Mouse (Mus musculus) kidney, adult 2 months (tissue): ENCODE results near the gene Dnmt1. TPM values are rescaled to one million over a fixed set of nuclear protein-coding genes. Genes with fewer than 3 reads are reported as not detected.

Experiments
- DNase-seq: peaks from one replicate; pipeline ENCODE4 v3.0.0; 2021
- H3K27ac ChIP-seq: fragments of 200-500 bp; 2 replicates; pipeline ENCODE4 v1.5.1; 2012; ENCODE audit warnings: low read depth, low read length, control low read depth, inconsistent platforms; ENCODE audit not compliant: insufficient read depth
- H3K27me3 ChIP-seq: fragments of 200-500 bp; replicated peaks from 2 replicates; pipeline ENCODE4 v1.6.1; 2012; ENCODE audit warnings: mild to moderate bottlenecking, moderate library complexity, low read length, inconsistent platforms; ENCODE audit not compliant: control insufficient read depth, insufficient read depth
- H3K36me3 ChIP-seq: fragments of 200-500 bp; 2 replicates; pipeline ENCODE4 v1.6.1; 2012; ENCODE audit warnings: mild to moderate bottlenecking, moderate library complexity, low read length, inconsistent platforms; ENCODE audit not compliant: control insufficient read depth, insufficient read depth
- H3K4me1 ChIP-seq: fragments of 200-500 bp; 2 replicates; pipeline ENCODE4 v1.6.1; 2011; ENCODE audit warnings: low read length; ENCODE audit not compliant: control insufficient read depth, insufficient read depth
- H3K4me3 ChIP-seq: fragments of 200-500 bp; 2 replicates; pipeline ENCODE4 v1.5.1; 2011; ENCODE audit warnings: mild to moderate bottlenecking, low read depth, low read length, control low read depth; ENCODE audit not compliant: insufficient read depth
- CTCF ChIP-seq: fragments of 200-500 bp; conservative IDR thresholded peaks from 2 replicates; pipeline ENCODE4 v1.5.1; 2011; ENCODE audit warnings: low read depth, mild to moderate bottlenecking, control low read depth, low read length, moderate library complexity, mixed read lengths; ENCODE audit not compliant: insufficient read depth, insufficient read length
- POLR2A ChIP-seq: fragments of 200-500 bp; IDR thresholded peaks from one replicate; pipeline ENCODE4 v1.6.1; 2011; ENCODE audit warnings: low read depth, low read length, control low read depth
- WGBS: fragments of 180-500 bp; shearing (Covaris S2); methylation state at CpG from one replicate; pipeline ENCODE4 v1.1.7; 2018; 5-methylcytosine and 5-hydroxymethylcytosine counted together
- polyA plus RNA-seq: library from polyadenylated mRNA; depleted of rRNA; stranded (reverse); fragments of >200 nt; gene quantifications from 2 replicates; pipeline ENCODE4 v1.2.3, GENCODE M21; 2012

The Dnmt1 gene
- polyA plus RNA-seq, 1 experiment = 12.5 TPM

DNA sequence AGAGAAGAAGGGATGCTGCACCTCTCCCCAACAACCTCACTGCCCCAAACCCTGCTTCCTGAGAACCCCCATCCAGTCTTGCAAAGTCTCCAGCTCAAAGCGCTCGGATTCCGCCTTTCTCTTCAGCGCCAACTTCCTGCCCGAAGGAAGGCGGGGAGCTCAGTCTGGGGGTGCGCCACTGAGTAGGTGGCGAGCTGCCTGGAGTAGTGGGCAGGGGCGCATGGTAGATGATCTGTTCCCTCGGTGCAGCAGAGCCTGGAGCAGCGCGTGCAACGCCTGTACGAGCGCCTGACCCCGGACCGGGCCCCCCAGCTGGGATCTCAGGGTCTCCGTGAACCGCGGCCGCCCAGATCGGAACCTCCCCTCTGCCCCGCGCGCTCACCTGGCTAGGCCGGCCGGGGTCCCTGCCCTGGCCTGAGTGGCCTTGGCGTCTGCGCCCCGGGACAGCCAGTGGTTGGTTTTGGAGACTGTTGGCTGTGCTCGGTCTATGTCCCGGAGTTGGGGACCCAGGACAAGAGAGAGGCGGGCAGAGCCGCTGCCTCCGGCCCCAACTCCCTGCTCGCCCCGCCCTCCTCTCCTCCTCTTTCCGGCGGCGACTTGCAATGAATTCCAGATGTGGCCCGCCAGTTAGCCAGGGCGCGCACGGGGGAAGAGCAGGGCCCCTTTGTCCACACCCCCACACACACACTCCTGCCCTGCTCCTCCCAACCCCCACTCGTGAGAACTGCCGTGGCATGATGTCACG, 16.7 kb upstream of the Dnmt1 start, which contains the start of gene S1pr2:
Gene S1pr2 (minus strand): TSS at position 566 of the 745 bp plus-strand sequence.
- H3K4me1 ChIP-seq = no peaks in the 10 kb centered on the region
- under 1% methylated on average over 45 of the region's 47 CpGs for WGBS
- DNase-seq = peak; percentile 84

DNA sequence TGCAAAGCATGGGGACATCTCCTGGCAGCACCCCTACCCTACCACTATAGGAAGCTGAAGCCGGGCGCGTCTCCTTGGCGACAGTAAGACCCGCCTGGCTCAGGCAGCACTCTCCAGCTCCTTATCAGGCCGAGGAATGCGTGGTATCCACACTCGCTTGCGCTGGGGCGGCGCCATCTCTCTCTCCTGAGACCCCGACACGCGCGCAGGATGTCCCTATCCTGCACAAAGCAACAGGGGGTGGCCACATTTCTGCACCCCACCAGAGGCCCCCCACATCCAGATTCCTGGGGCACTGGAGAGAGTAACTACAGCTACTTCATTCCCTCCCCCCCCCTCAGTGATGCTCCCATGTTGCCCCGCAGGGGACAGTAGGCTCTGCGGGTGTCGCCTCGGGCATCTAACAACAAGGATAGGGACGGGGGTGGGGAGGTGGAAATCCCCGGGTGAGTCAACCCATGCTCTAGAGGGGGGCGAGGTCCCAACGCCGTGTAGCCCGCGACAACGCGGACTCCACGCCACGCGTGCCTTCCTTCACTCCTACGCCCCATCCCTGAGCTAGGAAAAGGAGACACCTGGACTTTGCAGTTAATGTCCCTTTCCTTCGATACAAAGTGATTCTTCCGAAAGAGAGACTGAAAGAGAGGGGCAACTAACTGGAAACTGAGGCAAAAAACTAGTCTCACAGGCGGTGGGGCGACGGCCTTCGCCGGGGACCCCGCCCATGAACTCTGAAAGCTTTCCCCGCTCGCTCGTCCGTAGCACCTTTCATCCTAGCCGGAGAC, 15.9 kb upstream of the Dnmt1 start:
- peak overlapping the region; percentile 66 for H3K4me3 ChIP-seq
- H3K36me3 ChIP-seq = no peaks in the 10 kb centered on the region
- WGBS = 6% methylated on average over 45 of the region's 45 CpGs
- H3K27ac ChIP-seq = no peak overlapping the region
- no peaks in the 10 kb centered on the region for H3K27me3 ChIP-seq
- peak; percentile 38 for DNase-seq
- TF ChIP-seq POLR2A (no peak), CTCF (no peak)
- H3K4me1 ChIP-seq = no peaks in the 10 kb centered on the region

More for the DNA sequence above, 16.7 kb upstream of the Dnmt1 start, which contains the start of gene S1pr2:
- TF ChIP-seq POLR2A (no peak), CTCF (no peak)
- H3K4me3 ChIP-seq = peak within 1 kb of the TSS; percentile 66
- H3K27ac ChIP-seq = 0 out of 2 replicates have a peak within 1 kb of the TSS, but pooled peaks have one; percentile 24
- H3K27me3 ChIP-seq = no peaks in the 10 kb centered on the region
- no peaks in the 10 kb centered on the region for H3K36me3 ChIP-seq

DNA sequence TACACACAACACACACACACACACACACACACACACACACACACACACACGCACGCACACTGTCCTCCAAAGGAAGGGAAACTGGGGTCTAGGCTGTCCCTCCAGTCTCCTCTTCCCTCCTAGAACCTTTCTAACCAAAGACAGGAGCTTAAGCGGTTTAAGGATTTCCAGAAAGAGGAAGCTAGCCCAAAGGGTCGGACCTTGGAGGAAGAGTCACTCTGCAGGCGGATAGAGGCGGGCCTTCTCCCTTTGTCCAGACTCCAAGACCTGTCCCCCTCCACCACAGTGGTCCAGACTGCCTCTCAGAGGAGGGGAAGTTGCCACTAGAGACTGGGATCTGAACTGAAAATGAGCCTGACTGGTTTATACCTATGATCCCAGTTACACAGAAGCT, 14.0 kb upstream of the Dnmt1 start:
- 52% methylated on average over 6 of the region's 6 CpGs for WGBS
- Histone ChIP-seq H3K36me3 (no peaks in the 10 kb centered on the region), H3K4me3 (peak overlapping the region; percentile 7; the same call in 1 of the 2 replicates), H3K27ac (peak overlapping the region; percentile 43), H3K27me3 (no peaks in the 10 kb centered on the region), H3K4me1 (no peaks in the 10 kb centered on the region)
- TF ChIP-seq POLR2A (no peak), CTCF (no peak)
- DNase-seq = peak; percentile 37

DNA sequence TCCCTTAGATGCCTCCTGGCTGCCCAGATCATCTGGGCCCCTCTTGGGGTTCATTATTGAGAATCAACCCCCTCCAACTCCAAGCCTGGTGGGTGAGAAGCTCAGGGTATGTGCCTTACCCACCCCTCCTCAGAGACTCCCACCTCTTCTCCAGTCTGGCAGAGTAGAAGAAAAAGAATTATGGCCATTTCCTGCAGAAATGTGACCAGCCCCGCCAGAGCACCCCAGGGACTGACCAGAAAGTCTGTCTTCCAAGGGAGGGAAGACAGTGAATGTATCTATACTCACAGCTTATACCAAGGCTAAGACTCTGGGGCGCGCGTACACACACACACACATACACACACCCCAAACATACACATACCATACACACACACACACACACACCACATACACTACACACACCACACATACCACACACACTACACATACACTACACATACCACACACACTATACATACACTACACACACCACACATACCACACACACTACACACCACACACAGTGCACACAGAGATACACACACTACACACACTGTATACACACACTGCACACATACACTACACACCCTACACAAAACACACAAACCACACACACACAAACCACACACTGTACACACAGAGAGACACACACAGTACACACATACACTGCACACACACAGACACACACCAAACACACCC, 13.5 kb upstream of the Dnmt1 start:
- H3K27ac ChIP-seq = peak overlapping the region; percentile 43

DNA sequence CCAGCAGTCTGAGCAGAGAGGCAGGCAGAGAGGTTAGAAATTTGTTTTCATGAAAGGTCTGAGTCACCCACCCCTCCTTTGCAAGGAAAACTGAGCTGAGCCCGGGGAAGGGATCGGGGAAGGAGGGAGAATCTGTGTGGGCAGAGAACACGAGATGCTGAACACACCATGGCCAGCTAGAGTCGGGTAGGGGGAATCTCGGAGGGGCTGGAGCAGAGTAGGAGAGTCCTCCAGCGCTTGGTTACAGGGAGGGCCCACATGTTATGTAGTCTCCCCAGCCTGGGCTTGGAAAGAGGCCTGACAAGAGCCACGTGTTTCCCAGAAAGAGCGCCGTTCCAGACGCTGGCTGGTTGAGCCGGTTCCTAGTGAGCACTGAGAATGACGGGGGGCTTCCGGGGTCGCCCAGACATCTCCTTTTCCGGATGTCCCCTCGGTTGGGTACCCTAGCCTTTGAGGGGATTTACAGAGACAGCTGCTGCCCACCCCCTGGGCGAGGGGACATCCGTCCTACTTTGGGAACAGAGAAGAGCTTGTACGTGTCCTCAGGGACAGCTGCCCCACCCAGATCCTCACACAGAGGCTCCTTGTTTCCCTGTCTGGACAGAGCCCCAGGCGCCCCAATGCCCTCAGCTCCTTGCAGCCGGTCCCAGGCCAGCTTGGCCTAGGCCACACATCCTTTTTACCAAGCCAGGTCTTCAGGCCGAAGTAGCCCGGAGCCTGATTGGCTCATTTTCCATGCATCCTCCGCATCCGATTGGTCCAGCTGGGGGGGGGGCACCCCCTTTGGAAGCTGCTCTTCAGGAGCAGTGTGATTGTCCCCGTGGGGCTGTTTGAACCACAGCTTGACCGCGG, 12.7 kb upstream of the Dnmt1 start:
- peak; percentile 64 for DNase-seq
- no peaks in the 10 kb centered on the region for H3K4me1 ChIP-seq
- TF ChIP-seq POLR2A = no peak
- TF ChIP-seq CTCF = no peak

More for the DNA sequence above, 13.5 kb upstream of the Dnmt1 start:
- 82% methylated on average over 4 of the region's 4 CpGs for WGBS
- H3K4me3 ChIP-seq = peak overlapping the region; percentile 7; the same call in 1 of the 2 replicates
- H3K27me3 ChIP-seq = no peaks in the 10 kb centered on the region
- no peaks in the 10 kb centered on the region for H3K36me3 ChIP-seq
- H3K4me1 ChIP-seq = no peaks in the 10 kb centered on the region
- TF ChIP-seq POLR2A = no peak
- no peak for TF ChIP-seq CTCF
- DNase-seq = peak; percentile 37

DNA sequence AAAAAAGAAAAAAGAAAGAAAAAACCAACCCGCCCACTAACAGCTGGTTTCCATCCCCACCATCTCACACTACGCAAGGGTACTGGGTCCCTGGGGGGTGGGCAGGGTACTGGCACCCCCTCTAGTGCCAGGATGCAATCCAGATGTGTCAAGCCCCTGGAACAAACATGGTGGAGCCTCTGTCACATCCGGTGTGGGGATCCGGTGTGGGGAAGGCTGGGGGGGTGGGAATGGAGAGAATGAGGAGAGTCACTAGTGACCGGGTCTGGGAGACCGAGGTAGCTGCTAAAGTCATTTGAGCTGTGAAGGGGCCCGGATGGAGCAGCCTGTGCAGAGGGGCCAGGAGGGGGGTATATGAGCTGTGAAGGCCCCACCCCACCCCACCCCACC, 12.1 kb upstream of the Dnmt1 start:
- Histone ChIP-seq H3K27me3 (no peaks in the 10 kb centered on the region), H3K4me1 (no peaks in the 10 kb centered on the region), H3K27ac (peak overlapping the region; percentile 26; the same call in 1 of the 2 replicates), H3K36me3 (no peaks in the 10 kb centered on the region), H3K4me3 (no peak overlapping the region)
- TF ChIP-seq CTCF = no peak
- no peak for TF ChIP-seq POLR2A
- WGBS = 60% methylated on average over 7 of the region's 7 CpGs
- no peak for DNase-seq

More for the DNA sequence above, 12.7 kb upstream of the Dnmt1 start:
- Histone ChIP-seq H3K36me3 (no peaks in the 10 kb centered on the region), H3K27ac (peak overlapping the region; percentile 58), H3K27me3 (no peaks in the 10 kb centered on the region), H3K4me3 (no peak overlapping the region)
- 40% methylated on average over 28 of the region's 28 CpGs for WGBS
